Mouse (Mus musculus): Measurements from ENCODE around the gene Anpep. TPM values are rescaled to one million over a fixed set of nuclear protein-coding genes. Genes with fewer than 3 reads are reported as not detected.

The Anpep gene
- polyA plus RNA-seq, 1 experiment, result 145 TPM

DNA sequence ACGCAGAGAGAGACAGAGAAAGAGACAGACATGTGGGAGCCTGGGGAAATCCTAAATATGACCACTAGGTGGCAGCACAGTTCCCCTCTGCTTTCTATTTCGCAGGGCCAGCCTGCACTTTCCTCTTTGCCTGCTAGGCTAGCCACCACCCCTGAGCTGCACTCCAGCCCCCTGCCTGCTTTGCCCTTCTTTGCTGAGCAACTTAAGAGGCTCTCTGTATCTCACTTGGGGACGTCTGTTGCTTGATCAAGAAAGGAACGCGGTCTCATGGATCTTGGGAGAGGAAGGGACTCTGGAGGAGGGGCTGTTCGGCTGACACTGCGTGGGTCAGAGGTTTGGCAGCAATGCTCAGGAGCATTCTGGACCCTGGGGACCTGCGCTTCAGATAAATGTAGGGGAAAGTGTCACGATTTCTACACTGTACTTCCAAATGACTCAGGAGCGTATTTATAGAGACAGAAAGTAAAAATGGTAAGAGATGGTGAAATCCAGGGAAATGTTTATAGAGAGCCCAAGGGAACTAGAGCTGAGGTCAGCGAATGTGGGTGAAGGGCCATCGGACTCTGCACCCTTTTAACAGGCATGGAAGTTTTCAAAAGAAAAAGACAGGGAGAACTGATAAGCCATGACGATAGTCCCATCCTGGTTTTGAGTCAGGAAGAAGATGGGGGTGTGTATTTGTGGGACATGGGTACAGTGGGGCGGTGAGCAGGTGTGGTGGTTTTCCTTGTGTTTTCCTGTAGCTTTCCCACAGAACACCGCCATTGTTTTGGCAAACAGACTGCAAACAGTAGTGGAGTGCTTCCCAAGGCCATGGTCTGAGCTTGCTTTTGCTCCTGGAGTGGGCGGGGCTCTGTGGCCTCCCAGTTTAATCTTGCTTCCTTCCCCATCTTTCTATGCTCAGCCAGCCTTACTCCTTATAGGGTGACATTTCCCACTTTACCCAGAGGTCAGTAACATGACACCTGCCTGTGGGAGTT lies 79.9 kb downstream of the Anpep start:
- Histone ChIP-seq H3K27ac (ENCODE audit: insufficient read depth, low read depth, low read length) (peak overlapping the region; percentile 73), H3K4me1 (ENCODE audit: control insufficient read depth, insufficient read depth, low read length) (peaks cover 21% of the 10 kb centered on the region), H3K4me3 (ENCODE audit: insufficient read depth, low read length) (peak overlapping the region; percentile 55)
- no peak for TF ChIP-seq POLR2A (IDR thresholded peaks at IDR 0.05; ENCODE audit: borderline replicate concordance, low read depth, low read length)
- peak; percentile 65 for TF ChIP-seq CTCF (IDR thresholded peaks at IDR 0.05; ENCODE audit: low read depth, low read length)

Other genes starting within 250 kb of the Anpep start
- gene Rhcg, start 243.4 kb downstream of the Anpep start, polyA plus RNA-seq (2012; ENCODE audit: insufficient read depth, insufficient read length, missing spikeins), result not detected in 2 replicates
- gene Ticrr, start 200.9 kb downstream of the Anpep start, polyA plus RNA-seq (2012; ENCODE audit: insufficient read depth, insufficient read length, missing spikeins), result 3.5 and 4.6 TPM in 2 replicates
- 0.60 and 0.71 TPM in 2 replicates for gene Kif7, start 145.3 kb downstream of the Anpep start, polyA plus RNA-seq (2012; ENCODE audit: insufficient read depth, insufficient read length, missing spikeins)
- gene Plin1, start 128.2 kb downstream of the Anpep start, polyA plus RNA-seq (2012; ENCODE audit: insufficient read depth, insufficient read length, missing spikeins), result not detected in 2 replicates
- 5.8 and 5.9 TPM in 2 replicates for gene Pex11a, start 117.9 kb downstream of the Anpep start, polyA plus RNA-seq (2012; ENCODE audit: insufficient read depth, insufficient read length, missing spikeins)
- gene Wdr93, start 117.9 kb downstream of the Anpep start, polyA plus RNA-seq (2012; ENCODE audit: insufficient read depth, insufficient read length, missing spikeins), result not detected in 2 replicates
- gene Mesp1, start 67.3 kb downstream of the Anpep start, polyA plus RNA-seq (2012; ENCODE audit: insufficient read depth, insufficient read length, missing spikeins), result not detected in 2 replicates
- not detected in 2 replicates for gene Mesp2, start 50.3 kb downstream of the Anpep start, polyA plus RNA-seq (2012; ENCODE audit: insufficient read depth, insufficient read length, missing spikeins)
- gene Ap3s2, start 59.6 kb upstream of the Anpep start, polyA plus RNA-seq (2012; ENCODE audit: insufficient read depth, insufficient read length, missing spikeins), result 13.7 and 18.6 TPM in 2 replicates
- gene Arpin, start 74.3 kb upstream of the Anpep start, polyA plus RNA-seq (2012; ENCODE audit: insufficient read depth, insufficient read length, missing spikeins), result 9.7 and 10.2 TPM in 2 replicates
- gene Zfp710, start 163.8 kb upstream of the Anpep start, polyA plus RNA-seq (2012; ENCODE audit: insufficient read depth, insufficient read length, missing spikeins), result 125 and 138 TPM in 2 replicates

Measured in bone marrow macrophage, adult 2 months (primary cell).